Mouse (Mus musculus) heart, adult 8-10 months (tissue): ENCODE data around the gene Rnf141. TPM values are rescaled to one million over a fixed set of nuclear protein-coding genes. Genes with fewer than 3 reads are reported as not detected.

ENCODE experiments used
- DNase-seq: peaks from one replicate; pipeline ENCODE4 v3.0.0; 2022; ENCODE audit warnings: low spot score
- total RNA-seq, 4 experiments: library from RNA; stranded (reverse); gene quantifications; 2 replicates each; pipeline ENCODE4 v1.2.4; 2022

The Rnf141 gene
- total RNA-seq = 10 to 100 TPM; 36.4 to 44.5 (median 39.8) TPM

DNA sequence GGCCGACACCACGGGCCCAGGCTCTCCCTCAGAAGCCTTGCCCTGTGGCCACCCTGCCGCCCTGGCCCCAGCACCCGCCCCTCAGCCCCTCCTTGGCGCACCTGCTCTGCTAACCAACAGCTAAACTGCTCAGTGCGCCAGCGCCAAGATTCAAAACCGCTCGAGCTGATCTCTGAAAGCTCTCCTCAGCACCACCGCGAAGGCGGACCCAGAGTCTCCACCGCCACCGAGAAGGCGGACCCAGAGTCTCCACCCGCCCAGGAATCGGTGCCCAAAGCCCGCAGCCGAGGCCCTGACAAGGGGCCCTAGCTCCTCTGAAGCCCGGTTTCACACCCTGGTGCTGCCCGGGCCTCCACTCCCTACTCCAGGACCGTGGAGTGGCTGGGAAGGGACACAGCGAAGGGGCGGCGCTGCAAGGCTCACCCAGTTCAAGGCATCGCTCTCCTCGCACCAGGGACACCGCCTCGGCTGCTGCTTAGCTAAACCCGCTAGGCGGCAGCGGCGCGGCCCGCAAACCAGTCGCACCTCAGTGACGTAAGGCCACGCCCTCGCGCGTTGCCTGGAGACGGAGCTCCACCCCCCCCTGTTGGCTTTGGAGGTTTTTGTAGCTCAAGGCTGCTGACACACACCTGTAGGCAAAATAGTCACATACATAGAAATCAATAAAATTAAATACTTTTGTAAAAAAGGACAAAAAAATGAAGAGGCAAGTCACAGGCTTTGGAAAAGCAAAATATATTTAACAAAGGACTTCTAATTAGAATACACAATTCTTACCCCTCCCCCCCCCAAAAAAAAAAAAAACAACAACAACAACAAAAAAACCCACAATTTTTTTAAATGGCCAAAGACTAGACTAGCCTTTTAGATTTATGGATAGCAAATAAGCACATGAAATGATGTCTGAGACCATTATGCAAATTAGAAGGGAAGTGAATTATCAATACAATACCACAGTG lies at the start of gene Rnf141:
Rnf141 (minus strand) TSS at position 542 of the 959 bp plus-strand sequence.
- DNase-seq = peak; percentile 91

DNA sequence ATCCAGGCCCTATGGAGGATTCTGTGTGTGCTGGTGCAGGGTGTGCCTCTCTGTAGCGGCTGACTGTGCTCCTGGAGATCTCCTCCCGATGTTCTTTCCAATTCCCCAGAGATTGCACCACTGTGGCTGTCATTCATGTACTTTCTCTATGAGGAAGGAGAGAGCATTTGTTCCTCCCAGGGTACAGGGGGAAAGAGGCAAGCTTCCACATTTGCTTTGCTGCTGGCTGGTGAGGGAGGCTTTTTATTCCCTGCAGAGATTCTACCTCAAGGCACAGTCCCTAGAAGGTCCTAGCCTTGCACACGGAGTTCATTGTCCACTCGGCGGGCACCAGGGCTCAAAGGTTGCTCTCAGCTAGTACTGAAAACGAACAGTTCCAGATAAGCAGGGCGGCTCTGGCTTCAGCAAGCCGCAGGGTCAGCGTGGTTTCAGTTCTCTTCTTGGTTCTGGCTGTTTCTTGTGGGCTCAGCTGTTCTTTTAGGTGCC lies 47.3 kb upstream of the Rnf141 start:
- peak; percentile 71 for DNase-seq

DNA sequence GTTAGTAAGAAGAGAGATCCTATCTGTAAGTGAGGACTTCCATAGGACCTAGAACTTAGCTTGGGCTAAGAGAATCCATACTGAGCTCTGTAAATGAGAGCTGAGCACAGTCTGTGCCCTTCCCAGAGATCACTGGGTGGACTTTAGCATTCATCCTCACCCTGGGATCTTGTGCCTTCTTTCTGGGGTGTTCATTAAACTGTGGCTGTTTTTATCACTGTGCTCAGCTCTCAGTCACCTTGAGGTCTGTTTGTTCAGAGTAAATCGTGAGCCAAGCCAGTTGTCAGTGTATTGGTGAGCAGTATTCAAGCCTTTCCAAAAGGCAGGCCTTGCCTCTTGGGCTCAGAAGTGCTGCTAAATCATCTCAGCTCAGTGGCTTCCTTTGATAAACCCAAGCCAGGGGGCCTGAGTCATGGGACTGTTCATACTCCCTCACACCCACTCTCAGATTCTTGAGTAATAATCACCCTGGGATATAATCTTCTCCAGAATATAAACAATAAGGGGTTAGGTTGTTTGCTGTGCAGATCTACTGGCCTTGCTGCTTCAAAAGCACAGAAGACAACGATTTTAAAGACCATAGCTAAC lies 37.6 kb upstream of the Rnf141 start:
- no peak for DNase-seq

DNA sequence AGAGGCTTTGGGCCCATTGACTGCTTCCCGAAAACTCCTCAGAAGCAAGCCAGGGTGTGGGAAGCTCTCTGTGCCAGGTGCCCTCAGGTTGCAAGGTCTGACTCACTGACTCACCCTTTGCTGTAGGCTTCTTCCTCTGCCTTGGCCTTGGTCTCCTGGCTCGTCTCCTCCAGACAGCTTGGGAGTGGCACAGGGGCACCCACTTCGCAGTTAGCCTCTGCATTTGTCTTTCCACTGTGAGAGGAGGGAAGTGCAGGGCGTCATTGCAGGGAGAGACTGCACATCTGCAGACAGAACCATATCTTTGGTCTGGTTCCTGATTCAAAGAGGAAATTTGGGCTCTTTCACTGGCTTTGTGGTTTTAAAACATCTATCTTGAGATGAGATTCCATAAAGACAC lies 33.8 kb upstream of the Rnf141 start:
- no peak for DNase-seq

DNA sequence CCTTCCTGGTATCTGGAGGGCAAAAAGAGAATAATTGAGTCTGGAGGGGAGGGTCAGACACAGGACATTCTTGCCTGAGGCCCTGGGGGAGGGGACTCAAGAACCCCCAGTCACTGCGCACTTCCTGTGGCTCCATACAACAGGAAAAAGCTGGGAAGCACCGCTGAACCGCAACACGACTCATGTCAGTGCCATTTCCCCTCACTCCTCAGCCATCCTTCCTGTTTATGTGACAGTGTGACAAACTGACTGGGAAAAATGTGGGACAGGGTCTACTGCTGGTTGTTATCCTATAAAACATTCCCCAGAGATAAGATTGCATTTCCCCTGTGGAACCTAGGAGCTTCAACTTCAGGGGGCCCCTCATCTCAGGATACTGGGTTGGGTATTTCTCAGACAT lies 32.7 kb upstream of the Rnf141 start:
- peak; percentile 32 for DNase-seq

DNA sequence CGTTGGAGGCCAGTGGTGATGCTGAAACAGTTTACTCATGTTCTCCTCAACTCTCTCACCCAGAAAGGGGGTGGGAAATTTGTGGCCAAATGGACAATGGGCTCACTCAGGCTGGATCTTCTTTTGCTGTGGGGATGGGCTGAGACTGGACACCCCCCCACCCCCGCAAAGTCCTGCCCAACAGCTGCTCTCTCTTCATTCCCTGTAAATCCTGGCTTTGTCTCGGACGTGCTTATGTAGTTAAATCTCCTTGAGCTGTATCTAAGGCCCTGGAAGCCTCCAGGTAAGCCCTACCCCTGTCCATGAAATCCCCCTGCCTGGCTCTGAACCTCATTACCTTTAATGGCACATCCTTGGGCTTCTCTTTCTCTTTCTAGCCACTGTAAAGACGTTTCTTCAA lies 24.6 kb upstream of the Rnf141 start:
- no peak for DNase-seq

DNA sequence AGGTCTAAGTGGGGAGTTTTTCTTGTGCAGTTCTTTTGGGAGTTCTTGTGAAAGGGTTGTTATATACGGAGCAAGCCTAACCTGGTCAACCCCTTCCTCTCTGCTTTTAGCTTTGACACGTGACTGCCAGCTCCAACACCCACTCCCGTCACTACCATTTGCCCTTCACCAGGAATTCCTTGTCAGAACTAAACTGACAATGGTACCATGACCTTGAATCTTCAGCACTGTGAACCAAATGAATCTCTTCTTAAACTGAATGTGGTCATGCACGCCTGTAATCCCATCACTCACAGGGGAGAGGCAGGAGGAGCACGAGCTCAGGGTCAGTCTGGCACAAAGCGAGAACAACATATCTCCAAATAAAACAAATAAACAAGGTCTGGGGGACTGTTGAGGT lies 22.9 kb upstream of the Rnf141 start:
- no peak for DNase-seq

DNA sequence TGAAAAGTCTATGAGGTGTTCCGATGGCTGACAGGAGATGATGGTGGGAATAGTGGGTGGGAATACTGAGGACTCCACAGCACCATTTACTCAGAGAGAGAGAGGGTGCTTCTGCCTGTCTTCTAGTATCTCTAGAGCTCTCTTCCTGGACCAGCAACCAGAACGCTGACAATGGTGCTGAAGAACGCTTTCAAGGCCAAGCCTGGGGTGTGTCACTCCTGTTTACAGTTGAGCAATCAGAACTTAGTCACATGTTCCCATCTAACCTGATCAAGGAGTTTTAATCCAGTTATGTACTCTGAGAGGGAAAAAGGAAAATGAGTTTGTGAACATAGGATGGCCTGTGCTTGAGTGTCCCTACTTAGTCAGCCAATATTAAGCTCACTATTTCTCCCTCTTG lies 21.8 kb upstream of the Rnf141 start:
- no peak for DNase-seq

DNA sequence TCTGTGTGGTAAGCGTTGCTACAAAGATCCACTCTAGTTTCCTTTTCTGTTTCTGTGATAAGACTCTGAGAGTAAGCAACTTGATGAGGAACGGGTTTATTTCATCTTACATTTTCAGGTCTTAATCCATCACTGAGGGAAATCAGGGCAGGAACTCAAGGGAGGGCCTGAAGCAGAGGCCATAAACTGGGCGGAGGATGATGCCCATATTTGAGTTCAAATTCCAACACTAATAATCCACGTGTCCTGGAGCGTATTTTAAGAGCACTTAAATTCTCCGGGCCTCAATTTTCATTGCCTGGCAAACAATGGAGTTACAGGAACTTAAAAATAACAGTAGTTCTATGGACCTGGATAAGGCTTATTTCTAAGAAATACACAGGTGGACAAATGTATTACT lies 21.3 kb upstream of the Rnf141 start:
- DNase-seq = no peak

DNA sequence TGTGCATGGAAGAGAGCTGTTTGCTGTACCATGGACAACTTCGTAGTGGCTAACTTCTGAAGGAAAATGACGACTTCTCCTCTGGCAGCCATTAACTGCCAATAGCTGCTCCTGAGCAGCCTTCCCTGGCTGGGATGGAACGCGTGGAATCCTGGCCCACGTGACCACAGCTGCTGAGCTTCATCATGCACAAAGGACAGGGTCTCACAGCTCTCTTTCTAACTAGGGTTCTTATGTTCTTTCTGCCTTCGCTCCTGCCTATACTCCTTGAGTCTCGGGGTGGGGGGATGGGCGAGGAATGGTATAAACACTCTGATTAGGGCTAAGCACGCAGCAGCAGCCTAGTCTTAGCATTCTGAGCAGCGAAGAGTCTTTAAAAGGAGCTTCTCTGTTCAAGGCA lies 20.8 kb upstream of the Rnf141 start:
- no peak for DNase-seq

DNA sequence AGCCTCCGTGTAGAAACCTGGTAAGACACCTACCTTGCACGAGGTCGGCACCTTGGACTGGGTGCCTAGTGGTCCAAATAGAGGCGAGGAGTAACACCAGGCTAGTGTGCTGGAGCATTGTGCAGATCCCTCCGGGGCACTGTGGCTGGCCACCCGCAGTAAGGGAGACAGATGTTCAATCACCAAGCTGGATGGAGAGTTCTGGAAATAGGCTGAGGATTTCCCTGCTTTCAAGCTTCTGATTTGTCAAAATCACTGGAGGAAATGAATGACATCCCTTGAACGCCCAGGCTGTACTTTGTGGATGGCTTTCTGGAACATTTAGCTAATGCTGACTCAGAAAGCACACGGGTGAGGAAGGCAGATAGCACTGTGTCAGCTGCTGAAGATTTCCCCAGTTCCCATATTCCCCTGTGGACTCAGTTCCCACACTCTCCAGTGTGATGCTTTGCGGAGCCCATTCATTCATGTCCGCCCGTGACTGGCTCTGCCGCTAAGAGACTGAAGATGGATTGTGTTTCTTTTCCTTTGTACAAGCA lies 18.6 kb upstream of the Rnf141 start, which contains the start of gene Lyve1:
Lyve1 (minus strand) TSS at position 489 of the 539 bp plus-strand sequence.
- DNase-seq = peak; percentile 65

DNA sequence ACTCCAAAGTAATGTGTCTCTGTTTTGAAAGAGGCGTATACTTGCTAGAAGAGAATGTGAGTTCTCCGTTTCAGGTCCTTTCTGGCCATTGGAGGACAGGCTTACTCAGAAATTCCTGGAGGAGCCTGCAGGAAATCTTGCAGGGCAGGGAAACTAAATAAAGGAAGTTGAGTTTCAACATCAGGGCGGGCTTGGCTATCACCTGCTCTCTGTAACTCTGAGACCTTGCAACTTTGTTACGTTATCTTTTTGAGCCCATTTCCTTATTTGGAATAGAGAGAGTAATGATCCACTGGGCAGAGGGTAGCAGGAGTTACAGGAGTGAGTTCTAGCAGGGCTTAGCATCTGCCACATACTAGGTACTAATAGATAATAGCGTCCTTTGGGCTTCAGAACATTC lies 15.9 kb upstream of the Rnf141 start:
- DNase-seq = no peak

DNA sequence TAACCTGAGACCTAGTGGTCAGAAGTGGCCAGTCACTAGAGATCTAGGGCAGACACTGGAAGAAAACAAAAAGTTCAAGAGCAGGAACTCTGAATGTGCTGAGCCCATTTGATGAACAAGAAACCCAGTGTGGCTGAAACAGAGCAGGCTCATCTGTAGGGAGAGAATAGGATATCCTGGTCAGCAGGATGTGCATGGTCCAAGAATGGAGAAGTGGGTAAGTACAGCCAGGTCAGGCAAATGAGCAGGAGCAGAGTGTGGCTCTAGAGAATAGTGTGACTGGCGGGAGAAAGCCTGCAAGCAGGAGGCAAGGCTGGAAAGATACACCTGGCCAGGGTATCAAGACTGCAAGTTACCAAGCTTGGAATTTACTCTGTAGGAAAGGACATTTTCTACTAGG lies 11.3 kb upstream of the Rnf141 start:
- DNase-seq = no peak

DNA sequence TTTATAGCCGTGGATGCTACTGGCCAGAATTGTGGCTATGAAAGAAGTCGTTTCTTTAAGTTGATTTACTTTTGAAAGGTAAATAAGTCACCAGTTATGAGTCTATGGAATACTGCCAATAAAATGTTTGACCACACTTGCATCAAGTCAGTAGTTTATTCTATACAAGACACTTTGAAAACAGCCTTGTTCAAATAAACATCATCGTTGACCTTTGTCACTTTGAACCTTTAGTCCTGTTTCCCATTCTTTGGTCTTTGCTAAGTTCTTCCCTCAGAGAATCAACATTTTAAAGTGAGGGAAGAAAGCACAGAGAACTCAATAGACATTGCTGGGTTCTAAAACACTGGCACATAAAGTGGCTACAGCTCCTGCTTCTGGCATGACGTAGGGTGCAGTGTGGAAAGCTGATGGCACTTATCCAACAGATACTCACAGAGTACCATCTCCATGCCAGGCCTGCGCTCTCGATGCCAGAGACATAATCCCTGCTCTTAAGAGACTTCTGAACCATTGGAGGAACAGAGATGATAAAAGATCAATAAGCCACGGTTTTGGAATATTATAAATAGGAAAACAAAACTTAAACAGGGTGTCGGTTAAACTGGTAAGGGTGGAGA lies 10.8 kb upstream of the Rnf141 start:
- DNase-seq = no peak

DNA sequence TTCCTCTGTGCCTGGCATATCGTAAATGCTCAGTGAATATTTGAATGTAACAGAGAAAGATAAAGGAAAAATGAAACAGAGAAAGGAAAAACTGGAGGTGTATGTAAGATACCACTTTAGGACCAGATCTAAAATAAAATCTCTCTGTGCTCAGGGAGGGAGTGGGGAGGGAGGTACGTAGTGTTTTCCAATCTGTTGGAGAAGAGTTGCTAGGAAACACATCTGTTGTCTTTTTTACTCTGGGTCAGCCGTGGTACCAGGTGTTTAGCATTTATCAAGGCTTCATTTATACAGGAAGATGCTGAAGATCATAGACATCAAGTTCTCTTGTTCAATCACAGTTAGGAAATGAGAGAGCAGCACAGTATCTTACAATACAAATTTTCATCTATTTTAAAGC lies 10.3 kb upstream of the Rnf141 start:
- no peak for DNase-seq

DNA sequence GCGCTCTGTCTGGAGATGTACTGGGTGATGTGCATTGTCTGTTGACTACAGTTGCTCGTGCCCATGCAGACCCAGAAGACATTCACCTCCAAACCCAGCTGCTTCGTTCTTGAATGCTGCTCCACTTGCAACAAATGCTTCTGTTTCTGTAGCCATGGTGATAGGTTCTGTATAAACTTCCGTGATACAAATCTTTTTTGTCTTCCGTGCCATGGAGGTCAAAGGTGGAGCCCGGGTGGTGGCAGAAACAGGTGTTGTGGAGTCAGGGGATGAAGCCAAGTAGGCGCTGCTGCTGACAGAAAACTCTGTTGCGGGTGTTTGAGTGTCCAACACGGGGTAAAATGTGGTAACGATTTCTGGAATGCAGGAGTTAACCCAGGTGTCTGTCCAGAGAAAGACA lies 9.4 kb upstream of the Rnf141 start:
- DNase-seq = no peak

DNA sequence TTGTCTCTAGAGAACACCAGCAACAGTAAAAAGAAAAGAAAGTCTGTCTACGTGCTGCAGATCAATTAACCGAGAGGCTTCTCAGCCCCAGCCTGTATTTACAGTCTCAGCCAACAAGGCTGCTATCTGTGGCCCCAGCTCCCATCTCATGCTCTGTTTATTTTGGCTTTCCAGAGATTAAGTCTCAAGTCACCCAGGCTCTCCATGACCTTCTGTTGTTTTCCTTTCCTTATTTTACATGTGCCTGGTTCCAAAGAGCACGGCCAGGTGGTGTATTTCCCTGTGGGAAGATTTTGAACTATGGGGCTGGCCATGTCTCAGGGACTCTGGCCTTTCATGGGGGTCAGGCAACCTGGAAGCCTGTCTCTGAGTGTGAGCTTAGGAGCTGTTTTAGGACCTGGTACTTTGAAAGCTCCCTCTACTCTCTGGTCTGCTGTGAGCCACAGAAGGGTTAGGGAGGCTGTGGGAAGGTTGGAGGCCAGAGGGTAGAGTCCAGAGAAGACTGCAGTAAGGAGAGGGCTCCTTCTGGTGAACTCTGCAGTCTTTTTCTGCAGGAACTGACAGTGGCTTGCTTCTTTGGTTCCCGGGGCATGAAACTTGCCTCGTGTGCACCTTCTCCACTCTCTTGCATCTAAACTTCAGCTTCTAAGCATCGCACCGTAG lies 7.4 kb upstream of the Rnf141 start:
- no peak for DNase-seq

DNA sequence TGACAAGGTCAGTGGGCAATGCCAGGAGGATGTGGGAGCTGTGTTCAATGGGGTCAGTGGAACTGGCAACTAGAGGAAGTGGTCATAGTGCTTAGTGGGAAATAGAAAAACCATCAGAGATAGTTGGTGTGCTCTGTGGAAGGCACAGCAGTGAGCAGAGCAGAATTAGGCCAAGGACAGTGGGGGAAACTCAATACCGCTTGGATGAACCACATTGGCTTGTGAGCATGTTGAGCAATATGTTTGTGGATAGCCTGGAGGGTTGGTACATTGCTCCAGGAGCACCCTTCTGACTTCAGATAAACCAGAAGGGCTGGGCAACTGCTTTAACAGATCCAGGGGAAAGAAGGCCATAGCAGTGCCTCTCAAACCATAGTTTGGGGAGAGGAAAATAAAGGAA lies 4.1 kb upstream of the Rnf141 start:
- no peak for DNase-seq

DNA sequence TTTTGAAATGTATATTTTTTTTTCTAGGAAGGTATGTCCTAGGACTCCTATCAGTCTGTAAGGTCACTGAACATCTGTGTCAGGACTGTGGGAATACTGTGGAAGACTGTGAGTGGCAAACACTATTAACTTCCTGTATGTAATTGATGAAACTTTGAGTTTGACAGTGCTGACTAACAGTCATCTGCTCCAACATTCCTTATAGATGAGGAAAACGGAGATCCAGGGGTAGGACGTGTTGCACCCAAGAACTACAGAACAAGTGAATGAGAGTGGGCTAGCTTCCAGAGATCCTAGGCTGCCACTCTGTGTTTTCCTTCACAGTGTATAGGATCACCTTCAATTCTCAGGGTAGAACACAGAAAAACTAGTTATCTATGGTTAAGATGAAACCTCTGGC lies 3.1 kb upstream of the Rnf141 start:
- no peak for DNase-seq

DNA sequence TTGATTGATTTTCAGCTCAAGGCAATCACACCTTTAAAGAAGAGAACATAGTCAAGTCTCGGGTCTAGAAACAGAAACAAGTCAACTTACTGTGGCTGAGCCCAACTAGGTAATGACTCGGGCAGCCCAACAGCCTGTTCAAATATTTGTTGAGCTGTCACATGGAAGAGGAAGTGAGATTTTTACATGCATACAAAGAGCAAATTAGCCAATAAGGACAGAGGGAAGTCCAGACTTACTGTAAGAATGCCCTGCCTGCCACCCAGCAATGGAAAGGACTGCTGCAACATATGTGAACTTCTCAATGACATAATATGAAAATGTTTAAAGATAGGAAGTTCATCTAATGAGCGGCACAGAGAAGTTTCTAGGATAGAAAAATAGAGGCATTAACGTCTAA lies 3.9 kb downstream of the Rnf141 start:
- DNase-seq = no peak

DNA sequence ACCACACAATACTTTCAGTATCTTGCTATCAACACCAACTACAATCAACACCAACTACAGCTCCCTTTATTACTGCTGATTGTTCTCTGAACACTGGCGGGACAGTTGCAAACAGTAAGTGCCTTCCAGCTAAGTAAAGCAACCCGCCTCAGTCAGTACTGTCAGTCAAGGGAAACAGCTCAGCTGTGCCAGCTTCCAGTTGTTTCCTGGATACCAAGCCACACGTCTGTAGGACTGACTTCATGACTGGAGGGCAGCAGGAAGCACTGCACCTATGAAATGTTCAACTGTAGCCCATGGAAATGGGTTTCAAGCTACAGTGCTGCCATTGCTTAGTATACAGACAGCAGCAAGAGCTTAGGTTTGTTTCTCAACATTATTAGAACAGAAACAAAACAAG lies 9.7 kb downstream of the Rnf141 start:
- DNase-seq = no peak

DNA sequence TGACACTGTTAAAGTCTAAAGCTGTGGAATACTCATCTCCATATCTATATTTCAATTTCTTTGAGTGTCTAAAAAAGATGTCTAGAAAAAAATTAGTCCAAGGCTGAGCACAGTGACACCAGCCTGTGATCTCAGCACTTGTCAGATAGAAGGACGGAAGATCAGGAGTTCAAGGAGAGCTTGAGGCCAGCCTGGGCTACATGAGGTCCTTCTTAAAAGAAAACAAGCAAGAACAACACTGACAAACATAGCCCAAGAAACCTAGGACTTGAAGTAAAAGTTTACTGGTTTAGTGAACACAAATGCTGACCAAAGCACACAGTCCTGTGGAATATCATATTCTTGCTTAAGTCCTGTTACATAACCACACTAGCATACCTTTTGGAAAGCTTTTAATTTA lies 10.2 kb downstream of the Rnf141 start:
- DNase-seq = no peak
